Mouse (Mus musculus) neural tube, embryonic 11.5 days (tissue): ENCODE measurements around the gene Ccdc14. TPM values are rescaled to one million over a fixed set of nuclear protein-coding genes. Genes with fewer than 3 reads are reported as not detected.
A peak's percentile ranks its signal among the peaks of the same experiment; 100 is the strongest.
"Not testable (repeated sequence)": the region's sequence is repeated elsewhere in the genome, so short reads cannot be mapped to it uniquely, and the experiment has no call there.

Experiments
- ATAC-seq: fragments of 200-750 bp; cut with Nextera tagmentation; 2 replicates; pipeline ENCODE4 v1.8.0; 2017; ENCODE audit warnings: moderate number of reproducible peaks, mild to moderate bottlenecking, moderate TSS enrichment, moderate library complexity; ENCODE audit not compliant: insufficient read depth, low FRiP score, low TSS enrichment
- DNase-seq: peaks from one replicate; pipeline ENCODE4 v3.0.0-alpha.2; 2015; ENCODE audit warnings: low spot score
- H3K27ac ChIP-seq: fragments of 300-500 bp; sonication (generic); 2 replicates; pipeline ENCODE4 v1.5.1; 2014; ENCODE audit warnings: low read depth, mild to moderate bottlenecking, low read length
- H3K27me3 ChIP-seq: fragments of 300-500 bp; sonication (generic); 2 replicates; pipeline ENCODE4 v1.6.1; 2014; ENCODE audit warnings: mild to moderate bottlenecking, low read length, mixed read lengths; ENCODE audit not compliant: control insufficient read depth, insufficient read depth
- H3K36me3 ChIP-seq: fragments of 300-500 bp; sonication (generic); 2 replicates; pipeline ENCODE4 v1.6.1; 2014; ENCODE audit warnings: mild to moderate bottlenecking, low read length, moderate library complexity, mixed read lengths; ENCODE audit not compliant: control insufficient read depth, insufficient read depth
- H3K4me1 ChIP-seq: fragments of 300-500 bp; sonication (generic); 2 replicates; pipeline ENCODE4 v1.6.1; 2014; ENCODE audit warnings: low read length, mixed read lengths; ENCODE audit not compliant: control insufficient read depth, insufficient read depth
- H3K4me2 ChIP-seq: fragments of 300-500 bp; sonication (generic); 2 replicates; pipeline ENCODE4 v1.6.1; 2014; ENCODE audit warnings: low read depth, mild to moderate bottlenecking, moderate library complexity
- H3K4me3 ChIP-seq: fragments of 300-500 bp; sonication (generic); 2 replicates; pipeline ENCODE4 v1.5.1; 2014; ENCODE audit warnings: low read depth, low read length
- H3K9ac ChIP-seq: fragments of 300-500 bp; sonication (generic); 2 replicates; pipeline ENCODE4 v1.6.1; 2014; ENCODE audit warnings: mild to moderate bottlenecking, low read length
- H3K9me3 ChIP-seq: fragments of 300-500 bp; sonication (generic); 2 replicates; pipeline ENCODE4 v1.6.1; 2016; ENCODE audit warnings: low read length; ENCODE audit not compliant: control insufficient read depth
- WGBS: fragments of 180-500 bp; shearing (Covaris S2); extraction: QIAGEN DNeasy Blood & Tissue Kit; methylation state at CpG from one replicate; pipeline ENCODE4 v1.1.7; 2014; 5-methylcytosine and 5-hydroxymethylcytosine counted together
- polyA plus RNA-seq: library from polyadenylated mRNA; unstranded; fragments of >200 nt; fragmentation: Nextera tagmentation; extraction: Ambion mirVana; gene quantifications from 2 replicates; pipeline ENCODE4 v1.2.1, GENCODE M21; 2014

Ccdc14 gene
- polyA plus RNA-seq, result 10.3 and 11.8 TPM in 2 replicates

DNA sequence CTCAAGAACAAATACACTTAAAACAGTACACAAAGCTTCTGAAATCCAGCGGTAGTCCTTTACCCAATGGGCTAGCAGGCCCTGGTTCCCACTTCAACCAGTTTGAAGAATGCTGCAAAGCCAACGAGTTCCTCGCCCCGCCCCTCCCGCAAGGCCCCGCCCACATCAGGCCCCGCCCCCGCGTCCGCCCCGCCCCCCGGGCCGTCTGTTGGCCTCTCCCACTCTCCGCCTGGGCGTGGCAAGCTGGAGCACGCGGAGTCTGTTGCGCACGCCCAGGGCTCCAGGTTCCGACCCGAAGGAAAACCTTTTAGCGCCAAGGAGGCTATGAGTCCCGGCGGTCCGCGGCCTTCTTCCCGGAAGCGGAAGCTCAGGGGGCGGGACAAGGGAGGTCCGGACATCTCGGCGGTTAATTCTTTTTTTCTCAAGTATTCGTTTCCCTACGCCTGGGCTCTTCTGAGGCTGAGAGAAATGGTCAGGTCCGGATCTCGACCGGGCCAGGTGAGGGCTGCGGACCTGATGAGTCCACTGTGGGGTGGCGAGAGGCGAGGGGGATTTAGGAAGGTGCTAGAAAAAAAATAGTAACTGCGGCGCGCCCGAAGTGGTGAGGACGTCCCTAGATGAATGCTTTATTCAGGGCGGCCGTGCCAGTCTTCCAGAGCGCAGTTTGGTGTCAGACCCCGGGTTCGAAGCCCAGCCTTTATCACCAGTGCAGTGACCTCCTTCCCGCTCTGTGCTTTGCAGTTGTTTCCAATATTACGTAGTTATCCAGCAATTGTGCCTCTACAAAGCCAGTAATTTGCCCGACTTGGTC lies at the start of gene Ccdc14:
Gene Ccdc14, plus strand, starts transcription at position 283 of the 811 bp plus-strand sequence.
- peak; percentile 91 for DNase-seq
- Histone ChIP-seq H3K4me1 (peaks cover 5% of the 10 kb centered on the region), H3K9ac (peak within 1 kb of the TSS; percentile 68), H3K9me3 (no peaks in the 10 kb centered on the region), H3K27ac (peak within 1 kb of the TSS; percentile 40; the same call in 1 of the 2 replicates), H3K27me3 (no peaks in the 10 kb centered on the region), H3K4me3 (peak within 1 kb of the TSS; percentile 52), H3K4me2 (peak within 1 kb of the TSS; percentile 63), H3K36me3 (no peaks in the 10 kb centered on the region)
- 2% methylated on average over 52 of the region's 53 CpGs for WGBS
- ATAC-seq, result peak; percentile 88

- ATAC-seq, result no peak
- H3K9ac ChIP-seq, result no peak overlapping the region
Observed at GRCm38 (mm10) chr16:34643511-34644259, 46.7 kb upstream of the Ccdc14 start.

GRCm38 (mm10) chr16:34649621-34650020 lies 40.8 kb upstream of the Ccdc14 start, which contains the start of gene Ropn1:
Gene Ropn1, plus strand, starts transcription at chr16:34649921.
- no peaks in the 10 kb centered on the region for H3K9me3 ChIP-seq
- H3K4me3 ChIP-seq, result no peak within 1 kb of the TSS
- H3K36me3 ChIP-seq, result no peaks in the 10 kb centered on the region
- no peak within 1 kb of the TSS for H3K4me2 ChIP-seq
- no peak within 1 kb of the TSS for H3K9ac ChIP-seq
- WGBS, result 58% methylated on average over 7 of the region's 7 CpGs
- no peaks in the 10 kb centered on the region for H3K27me3 ChIP-seq
- DNase-seq, result no peak
- no peak within 1 kb of the TSS for H3K27ac ChIP-seq
- H3K4me1 ChIP-seq, result no peaks in the 10 kb centered on the region
- no peak for ATAC-seq

More at GRCm38 (mm10) chr16:34643511-34644259, 46.7 kb upstream of the Ccdc14 start:
- no peaks in the 10 kb centered on the region for H3K36me3 ChIP-seq
- no peak for DNase-seq
- WGBS, result 73% methylated on average over 8 of the region's 8 CpGs
- H3K9me3 ChIP-seq, result no peaks in the 10 kb centered on the region
- H3K4me3 ChIP-seq, result no peak overlapping the region
- H3K4me1 ChIP-seq, result no peaks in the 10 kb centered on the region
- H3K27me3 ChIP-seq, result no peaks in the 10 kb centered on the region
- no peak overlapping the region for H3K4me2 ChIP-seq
- no peak overlapping the region for H3K27ac ChIP-seq

DNA sequence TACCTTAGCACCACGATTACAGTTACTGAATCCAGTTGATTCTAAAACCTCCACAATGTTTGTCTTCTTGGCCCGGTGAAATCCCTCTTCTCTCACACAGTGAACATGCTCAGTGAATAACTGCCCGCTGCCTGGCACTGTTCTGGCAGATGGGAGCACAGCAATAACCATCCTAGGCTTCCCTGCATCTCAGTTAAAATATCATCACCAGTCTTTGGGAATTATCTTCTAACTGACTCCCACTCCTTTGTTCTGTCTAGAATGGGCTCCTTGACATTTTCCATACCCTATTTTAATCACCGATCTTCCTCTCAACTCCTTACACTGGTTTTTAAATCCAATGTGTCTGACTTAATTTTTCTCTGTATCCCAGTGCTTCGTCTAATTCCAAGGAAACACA lies 37.4 kb upstream of the Ccdc14 start:
- no peak for DNase-seq
- Histone ChIP-seq H3K27ac (no peak overlapping the region), H3K9ac (no peak overlapping the region), H3K36me3 (no peaks in the 10 kb centered on the region), H3K4me2 (no peak overlapping the region), H3K9me3 (no peaks in the 10 kb centered on the region), H3K4me1 (no peaks in the 10 kb centered on the region; the same call in 1 of the 2 replicates), H3K4me3 (no peak overlapping the region), H3K27me3 (no peaks in the 10 kb centered on the region)
- no peak for ATAC-seq
- 89% methylated on average over 5 of the region's 5 CpGs for WGBS

DNA sequence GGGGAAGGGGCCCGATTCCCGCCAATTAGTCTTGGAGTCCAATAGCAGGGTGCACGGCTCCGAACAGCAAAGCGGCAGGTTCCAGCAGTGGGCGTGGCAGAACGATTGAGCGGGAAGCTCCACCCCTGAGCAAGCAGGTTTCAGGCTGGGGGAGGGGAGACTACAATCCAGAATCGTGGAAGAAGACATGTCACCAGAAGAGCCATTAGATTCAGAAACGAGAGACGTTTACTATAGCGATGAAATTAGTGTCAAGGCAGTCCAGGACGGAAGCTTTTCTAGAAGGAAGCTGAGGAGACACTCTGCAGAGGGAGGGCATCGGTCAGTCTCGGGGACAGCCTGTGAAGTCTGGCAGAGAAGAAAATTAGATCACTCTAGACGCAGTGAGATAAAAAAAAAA lies 32.9 kb upstream of the Ccdc14 start:
- WGBS, result 3% methylated on average over 16 of the region's 16 CpGs
- not testable (repeated sequence) for H3K9ac ChIP-seq, H3K9me3 ChIP-seq, ATAC-seq, H3K4me1 ChIP-seq, H3K27ac ChIP-seq, H3K36me3 ChIP-seq, H3K27me3 ChIP-seq, DNase-seq
- Histone ChIP-seq H3K4me3 (peak overlapping the region; percentile 15; the same call in 1 of the 2 replicates), H3K4me2 (peak overlapping the region; percentile 45)

DNA sequence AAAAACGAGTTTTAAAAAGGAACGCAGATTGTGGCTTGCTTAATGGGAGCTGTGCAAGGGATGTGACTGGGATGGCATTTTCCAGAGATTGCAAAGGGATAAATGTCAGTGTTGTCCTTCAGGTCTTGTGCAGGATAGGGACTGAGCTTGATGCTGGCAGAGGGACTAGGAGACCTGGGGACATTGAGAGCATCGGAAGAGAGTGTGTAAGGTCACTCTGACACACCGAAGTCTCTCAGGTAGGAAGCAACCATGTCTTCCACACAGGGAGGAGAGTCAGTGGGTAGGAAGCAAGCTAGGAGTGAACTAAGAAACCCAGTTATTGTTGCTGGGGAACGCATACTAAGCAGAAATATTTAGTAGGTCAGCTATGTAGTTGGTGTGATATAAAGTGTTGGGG lies 32.4 kb upstream of the Ccdc14 start:
- Histone ChIP-seq H3K27ac (no peak overlapping the region), H3K27me3 (no peaks in the 10 kb centered on the region), H3K4me1 (no peaks in the 10 kb centered on the region; the same call in 1 of the 2 replicates), H3K9me3 (no peaks in the 10 kb centered on the region), H3K36me3 (no peaks in the 10 kb centered on the region), H3K4me3 (peak overlapping the region; percentile 15; the same call in 1 of the 2 replicates), H3K4me2 (peak overlapping the region; percentile 45), H3K9ac (no peak overlapping the region)
- DNase-seq (no peak), ATAC-seq (no peak)
- 28% methylated on average over 5 of the region's 5 CpGs for WGBS

DNA sequence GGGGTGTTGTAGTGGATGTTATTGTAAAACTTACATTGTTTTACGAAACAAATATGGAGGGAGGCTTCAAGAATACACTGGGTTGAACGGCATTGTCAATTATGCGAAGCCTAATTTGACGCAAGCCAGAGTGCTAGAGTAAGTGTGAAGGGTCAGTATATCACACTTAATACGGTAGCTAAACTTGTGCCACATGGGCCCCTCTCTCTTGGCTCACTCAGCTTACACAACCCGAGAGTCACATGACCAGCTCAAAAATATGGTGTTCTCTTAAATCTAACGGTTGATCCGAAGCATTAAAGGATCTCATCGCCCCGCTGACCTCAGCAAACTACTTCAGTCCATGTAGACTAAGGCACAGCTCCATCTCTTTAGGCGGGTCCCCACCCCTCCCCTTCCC lies 32.0 kb upstream of the Ccdc14 start:
- no peaks in the 10 kb centered on the region for H3K36me3 ChIP-seq
- no peak overlapping the region for H3K9ac ChIP-seq
- H3K9me3 ChIP-seq, result no peaks in the 10 kb centered on the region
- DNase-seq, result peak; percentile 14
- H3K27me3 ChIP-seq, result no peaks in the 10 kb centered on the region
- WGBS, result 37% methylated on average over 11 of the region's 11 CpGs
- peak overlapping the region; percentile 45 for H3K4me2 ChIP-seq
- no peak overlapping the region for H3K27ac ChIP-seq
- no peak overlapping the region for H3K4me3 ChIP-seq
- ATAC-seq, result no peak
- H3K4me1 ChIP-seq, result no peaks in the 10 kb centered on the region; the same call in 1 of the 2 replicates

- DNase-seq (no peak), ATAC-seq (no peak)
- H3K9me3 ChIP-seq, result no peaks in the 10 kb centered on the region
- H3K4me3 ChIP-seq, result no peak overlapping the region
- H3K4me1 ChIP-seq, result no peaks in the 10 kb centered on the region
- no peaks in the 10 kb centered on the region for H3K36me3 ChIP-seq
- no peak overlapping the region for H3K9ac ChIP-seq
- H3K27ac ChIP-seq, result no peak overlapping the region
- H3K4me2 ChIP-seq, result no peak overlapping the region
- H3K27me3 ChIP-seq, result 0 out of 2 replicates have a peak, but pooled peaks cover 3% of the 10 kb centered on the region
- WGBS, result 78% methylated on average over 3 of the region's 3 CpGs
Observed at GRCm38 (mm10) chr16:34664553-34664952, 25.9 kb upstream of the Ccdc14 start.
